Mouse (Mus musculus) embryonic fibroblast, embryonic 13.5 days (primary cell): ENCODE measurements around the gene Dst.

Experiments used
- CTCF ChIP-seq: IDR thresholded peaks from 2 replicates; pipeline ENCODE4 v1.5.1; 2011; ENCODE audit warnings: mild to moderate bottlenecking, control low read depth, low read length, moderate library complexity, borderline replicate concordance; ENCODE audit not compliant: insufficient read depth
- POLR2A ChIP-seq: IDR thresholded peaks from 2 replicates; pipeline ENCODE4 v1.6.1; 2011; ENCODE audit warnings: low read depth, mild to moderate bottlenecking, control low read depth, low read length, moderate library complexity

- TF ChIP-seq CTCF (no peak), POLR2A (no peak)
Observed at GRCm38 (mm10) chr1:33965824-33966223, 57.8 kb downstream of the Dst start.
